Mouse (Mus musculus) midbrain, embryonic 13.5 days (tissue): ENCODE data around the gene Rnf126. TPM values are rescaled to one million over a fixed set of nuclear protein-coding genes. Genes with fewer than 3 reads are reported as not detected.

Source experiments
- ATAC-seq: fragments of 200-750 bp; cut with Nextera tagmentation; 2 replicates; pipeline ENCODE4 v1.8.0; 2017; ENCODE audit warnings: mild to moderate bottlenecking, moderate TSS enrichment, moderate library complexity
- H3K27ac ChIP-seq: fragments of 300-500 bp; sonication (generic); 2 replicates; pipeline ENCODE4 v1.5.1; 2015; ENCODE audit warnings: inconsistent platforms, mild to moderate bottlenecking, moderate library complexity
- H3K27me3 ChIP-seq: fragments of 300-500 bp; sonication (generic); 2 replicates; pipeline ENCODE4 v1.6.1; 2015; ENCODE audit warnings: mild to moderate bottlenecking, inconsistent platforms
- H3K36me3 ChIP-seq: fragments of 300-500 bp; sonication (generic); 2 replicates; pipeline ENCODE4 v1.6.1; 2015; ENCODE audit warnings: mild to moderate bottlenecking, inconsistent platforms
- H3K4me1 ChIP-seq: fragments of 300-500 bp; sonication (generic); replicated peaks from 2 replicates; pipeline ENCODE4 v1.6.1; 2015; ENCODE audit warnings: inconsistent platforms
- H3K4me2 ChIP-seq: fragments of 300-500 bp; sonication (generic); replicated peaks from 2 replicates; pipeline ENCODE4 v1.6.1; 2015; ENCODE audit warnings: moderate library complexity, mild to moderate bottlenecking, inconsistent platforms
- H3K4me3 ChIP-seq: fragments of 300-500 bp; sonication (generic); replicated peaks from 2 replicates; pipeline ENCODE4 v1.5.1; 2015; ENCODE audit warnings: mild to moderate bottlenecking, inconsistent platforms
- H3K9ac ChIP-seq: fragments of 300-500 bp; sonication (generic); replicated peaks from 2 replicates; pipeline ENCODE4 v1.6.1; 2015; ENCODE audit warnings: mild to moderate bottlenecking, inconsistent platforms
- H3K9me3 ChIP-seq: fragments of 300-500 bp; sonication (generic); 2 replicates; pipeline ENCODE4 v1.6.1; 2016; ENCODE audit warnings: mild to moderate bottlenecking, inconsistent platforms
- WGBS: fragments of 180-500 bp; shearing (Covaris S2); methylation state at CpG from one replicate; pipeline ENCODE4 v1.1.7; 2015; 5-methylcytosine and 5-hydroxymethylcytosine counted together
- polyA plus RNA-seq: library from polyadenylated mRNA; unstranded; fragments of >200 nt; fragmentation: Nextera tagmentation; extraction: Ambion mirVana; gene quantifications from 2 replicates; pipeline ENCODE4 v1.2.1, GENCODE M21; 2015

Gene Rnf126
- polyA plus RNA-seq, 1 experiment from 2014 or later = 82.3 TPM

- peaks cover 98% of the 10 kb centered on the region for H3K36me3 ChIP-seq
- no peak for ATAC-seq
- no peak overlapping the region for H3K9ac ChIP-seq
- peaks cover 37% of the 10 kb centered on the region for H3K9me3 ChIP-seq
- 96% methylated on average over 28 of the region's 28 CpGs for WGBS
- H3K27me3 ChIP-seq = peaks cover 21% of the 10 kb centered on the region
- H3K27ac ChIP-seq = no peak overlapping the region
- no peak overlapping the region for H3K4me2 ChIP-seq
- H3K4me3 ChIP-seq = no peak overlapping the region
- H3K4me1 ChIP-seq = peaks cover 5% of the 10 kb centered on the region; the same call in 1 of the 2 replicates
Observed at GRCm38 (mm10) chr10:79739234-79739633, 27.5 kb downstream of the Rnf126 start.

DNA sequence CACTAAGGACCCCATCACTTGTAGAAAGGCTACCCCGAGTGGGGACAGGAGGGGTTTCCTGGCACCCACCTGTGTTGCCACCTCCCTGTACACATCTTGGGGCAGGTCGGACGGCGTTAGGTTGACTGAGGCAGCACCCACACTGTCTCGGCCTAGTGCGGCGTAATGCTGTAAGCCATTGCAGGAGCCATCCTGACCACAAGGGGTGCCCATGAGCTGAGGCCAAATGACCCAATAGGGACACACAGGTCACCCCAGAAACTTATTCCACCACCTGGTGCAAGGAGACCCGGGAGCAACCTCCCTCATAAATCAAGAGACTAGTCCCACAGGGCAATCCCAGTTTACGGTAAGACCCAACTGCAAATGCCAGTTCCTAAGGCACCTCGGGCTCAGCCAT, 28.5 kb downstream of the Rnf126 start:
- Histone ChIP-seq H3K4me1 (peaks cover 5% of the 10 kb centered on the region; the same call in 1 of the 2 replicates), H3K9ac (no peak overlapping the region), H3K36me3 (peaks cover 98% of the 10 kb centered on the region), H3K9me3 (peaks cover 37% of the 10 kb centered on the region), H3K4me3 (no peak overlapping the region), H3K4me2 (no peak overlapping the region), H3K27me3 (peaks cover 21% of the 10 kb centered on the region), H3K27ac (no peak overlapping the region)
- ATAC-seq = no peak
- WGBS = 85% methylated on average over 10 of the region's 10 CpGs

GRCm38 (mm10) chr10:79736706-79737105, 30.0 kb downstream of the Rnf126 start:
- Histone ChIP-seq H3K36me3 (peaks cover 98% of the 10 kb centered on the region), H3K4me3 (no peak overlapping the region), H3K9me3 (peaks cover 40% of the 10 kb centered on the region), H3K27ac (no peak overlapping the region), H3K4me1 (peaks cover 5% of the 10 kb centered on the region; the same call in 1 of the 2 replicates), H3K9ac (no peak overlapping the region), H3K27me3 (peaks cover 21% of the 10 kb centered on the region), H3K4me2 (no peak overlapping the region)
- WGBS = 94% methylated on average over 14 of the region's 14 CpGs
- ATAC-seq = no peak

- Histone ChIP-seq H3K36me3 (peaks cover 94% of the 10 kb centered on the region), H3K9me3 (peaks cover 38% of the 10 kb centered on the region), H3K4me2 (peak overlapping the region; percentile 11; the same call in 1 of the 2 replicates), H3K4me3 (0 out of 2 replicates have a peak overlapping the region, but pooled peaks have one; percentile 1), H3K27ac (no peak overlapping the region), H3K4me1 (peaks cover 5% of the 10 kb centered on the region; the same call in 1 of the 2 replicates), H3K27me3 (peaks cover 21% of the 10 kb centered on the region), H3K9ac (no peak overlapping the region)
- ATAC-seq = no peak; the same call in 1 of the 2 replicates
- 38% methylated on average over 49 of the region's 52 CpGs for WGBS
Observed at GRCm38 (mm10) chr10:79735361-79735760, 31.4 kb downstream of the Rnf126 start.

- no peak overlapping the region for H3K4me2 ChIP-seq
- H3K9me3 ChIP-seq = peaks cover 23% of the 10 kb centered on the region
- H3K27ac ChIP-seq = no peak overlapping the region
- peaks cover 79% of the 10 kb centered on the region for H3K36me3 ChIP-seq
- peaks cover 21% of the 10 kb centered on the region for H3K27me3 ChIP-seq
- no peak overlapping the region for H3K4me3 ChIP-seq
- 96% methylated on average over 15 of the region's 15 CpGs for WGBS
- ATAC-seq = no peak
- H3K4me1 ChIP-seq = peaks cover 5% of the 10 kb centered on the region; the same call in 1 of the 2 replicates
- no peak overlapping the region for H3K9ac ChIP-seq
Observed at GRCm38 (mm10) chr10:79733847-79734246, 32.9 kb downstream of the Rnf126 start.

DNA sequence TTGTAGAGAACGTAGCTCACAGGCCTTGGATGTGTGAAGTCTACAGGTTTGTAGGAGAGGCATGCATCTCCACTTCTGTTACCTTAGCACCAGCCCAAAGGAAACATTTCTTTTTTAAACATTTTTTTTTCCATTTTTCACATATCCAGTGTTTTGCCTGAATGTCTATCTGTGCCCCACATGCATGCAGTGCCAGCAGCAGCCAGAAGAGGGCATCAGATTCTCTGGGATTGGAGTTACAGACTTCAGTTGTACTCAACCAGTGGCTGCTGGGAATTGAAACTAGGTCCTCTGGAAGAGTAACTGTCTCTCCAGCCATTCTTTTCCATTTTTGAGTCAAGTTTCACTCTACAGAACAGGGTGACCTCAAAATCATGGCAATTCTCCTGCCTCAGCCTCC, 34.3 kb downstream of the Rnf126 start:
- peaks cover 11% of the 10 kb centered on the region; the same call in 1 of the 2 replicates for H3K9me3 ChIP-seq
- peaks cover 5% of the 10 kb centered on the region; the same call in 1 of the 2 replicates for H3K4me1 ChIP-seq
- H3K9ac ChIP-seq = no peak overlapping the region
- H3K27me3 ChIP-seq = peaks cover 21% of the 10 kb centered on the region
- no peak overlapping the region for H3K4me3 ChIP-seq
- peaks cover 66% of the 10 kb centered on the region for H3K36me3 ChIP-seq
- ATAC-seq = no peak
- H3K27ac ChIP-seq = no peak overlapping the region
- no peak overlapping the region for H3K4me2 ChIP-seq
- 100% methylated on average over 1 of the region's 1 CpGs for WGBS

DNA sequence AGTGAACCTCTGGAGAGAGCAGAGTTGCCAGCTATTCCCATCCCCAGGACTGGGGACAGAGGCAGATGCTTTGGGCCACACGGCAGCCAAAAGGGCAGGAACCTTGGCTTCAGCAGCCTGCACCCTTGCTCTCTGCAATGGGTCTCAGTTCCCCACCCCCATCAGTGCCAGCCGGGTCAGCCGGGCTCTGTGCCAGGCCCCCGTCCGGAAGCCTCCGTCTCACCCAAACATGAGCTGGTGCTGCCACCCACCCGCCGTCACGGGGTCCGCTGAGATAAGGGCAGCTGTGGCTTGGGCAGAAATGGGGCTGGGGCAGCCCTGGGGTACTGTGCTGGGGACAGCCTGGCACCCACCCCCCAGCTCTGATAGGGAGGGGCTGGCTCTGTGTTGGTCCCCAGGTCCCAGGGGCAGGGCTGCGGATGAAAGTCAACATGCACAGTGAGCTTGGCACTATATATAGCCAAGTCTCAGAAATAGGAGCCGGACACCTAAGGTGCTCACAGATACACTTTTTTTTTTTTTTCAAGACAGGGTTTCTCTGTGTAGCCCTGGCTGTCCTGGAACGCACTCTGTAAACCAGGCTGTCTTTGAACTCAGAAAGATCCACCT, 37.3 kb downstream of the Rnf126 start:
- H3K4me3 ChIP-seq = no peak overlapping the region
- ATAC-seq = no peak

GRCm38 (mm10) chr10:79728323-79729249, 38.2 kb downstream of the Rnf126 start:
- H3K4me2 ChIP-seq = no peak overlapping the region
- H3K27ac ChIP-seq = no peak overlapping the region
- no peaks in the 10 kb centered on the region for H3K4me1 ChIP-seq
- no peak overlapping the region for H3K9ac ChIP-seq
- no peak for ATAC-seq
- H3K4me3 ChIP-seq = no peak overlapping the region
- H3K9me3 ChIP-seq = 0 out of 2 replicates have a peak, but pooled peaks cover 3% of the 10 kb centered on the region
- peaks cover 27% of the 10 kb centered on the region for H3K36me3 ChIP-seq
- H3K27me3 ChIP-seq = no peaks in the 10 kb centered on the region
- 77% methylated on average over 28 of the region's 28 CpGs for WGBS

More for the DNA sequence above, 37.3 kb downstream of the Rnf126 start:
- no peak overlapping the region for H3K4me2 ChIP-seq
- H3K27ac ChIP-seq = no peak overlapping the region
- peaks cover 35% of the 10 kb centered on the region for H3K36me3 ChIP-seq
- H3K4me1 ChIP-seq = no peaks in the 10 kb centered on the region
- 91% methylated on average over 13 of the region's 13 CpGs for WGBS
- H3K9me3 ChIP-seq = 0 out of 2 replicates have a peak, but pooled peaks cover 3% of the 10 kb centered on the region
- no peak overlapping the region for H3K9ac ChIP-seq
- H3K27me3 ChIP-seq = no peaks in the 10 kb centered on the region

DNA sequence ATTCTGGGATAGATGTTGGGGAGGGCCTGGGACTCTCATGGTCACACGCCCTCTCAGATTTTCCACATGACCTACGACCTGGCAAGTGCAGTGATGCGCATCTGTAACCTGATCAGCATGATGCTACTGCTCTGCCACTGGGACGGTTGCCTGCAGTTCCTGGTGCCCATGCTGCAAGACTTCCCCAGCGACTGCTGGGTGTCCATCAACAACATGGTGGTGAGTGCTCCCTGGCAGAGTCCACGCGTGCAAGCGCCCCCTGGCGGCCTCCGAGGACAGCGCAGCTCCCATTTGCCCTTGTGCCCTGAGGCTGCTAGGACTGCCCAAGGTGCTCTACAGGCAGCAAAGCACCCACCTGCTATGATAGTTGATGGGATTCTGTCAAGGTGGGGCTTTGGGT, 40.7 kb downstream of the Rnf126 start:
- Histone ChIP-seq H3K36me3 (peaks cover 5% of the 10 kb centered on the region; the same call in 1 of the 2 replicates), H3K4me1 (no peaks in the 10 kb centered on the region), H3K9ac (no peak overlapping the region), H3K4me2 (no peak overlapping the region), H3K27me3 (no peaks in the 10 kb centered on the region), H3K4me3 (no peak overlapping the region), H3K27ac (no peak overlapping the region), H3K9me3 (no peaks in the 10 kb centered on the region)
- ATAC-seq = no peak
- WGBS = 31% methylated on average over 11 of the region's 11 CpGs

DNA sequence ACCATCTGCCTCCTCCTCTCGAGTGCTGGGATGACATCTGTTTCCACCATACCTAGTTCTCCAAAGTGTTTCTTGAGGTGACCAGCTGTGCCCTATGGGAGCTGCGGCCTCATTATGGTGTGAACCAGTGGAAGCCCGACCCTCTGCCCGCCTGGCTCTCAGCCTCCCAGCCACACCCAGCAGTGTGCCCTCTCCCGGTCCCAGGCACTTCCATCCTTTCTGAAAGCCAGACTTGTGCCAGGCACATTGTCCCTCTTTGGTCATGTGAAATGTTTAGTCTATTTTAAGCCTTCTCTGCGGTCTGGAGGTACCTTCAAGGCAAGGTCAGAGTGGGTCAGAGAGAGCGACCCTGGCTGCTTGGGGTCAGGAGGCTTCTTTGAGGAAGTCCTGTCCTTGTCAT, 43.1 kb downstream of the Rnf126 start:
- no peak overlapping the region for H3K9ac ChIP-seq
- WGBS = 90% methylated on average over 7 of the region's 7 CpGs
- no peaks in the 10 kb centered on the region; the same call in 1 of the 2 replicates for H3K36me3 ChIP-seq
- no peak overlapping the region for H3K4me3 ChIP-seq
- peaks cover 15% of the 10 kb centered on the region for H3K27me3 ChIP-seq
- H3K4me1 ChIP-seq = no peaks in the 10 kb centered on the region
- no peaks in the 10 kb centered on the region for H3K9me3 ChIP-seq
- no peak for ATAC-seq
- no peak overlapping the region for H3K27ac ChIP-seq
- H3K4me2 ChIP-seq = no peak overlapping the region

DNA sequence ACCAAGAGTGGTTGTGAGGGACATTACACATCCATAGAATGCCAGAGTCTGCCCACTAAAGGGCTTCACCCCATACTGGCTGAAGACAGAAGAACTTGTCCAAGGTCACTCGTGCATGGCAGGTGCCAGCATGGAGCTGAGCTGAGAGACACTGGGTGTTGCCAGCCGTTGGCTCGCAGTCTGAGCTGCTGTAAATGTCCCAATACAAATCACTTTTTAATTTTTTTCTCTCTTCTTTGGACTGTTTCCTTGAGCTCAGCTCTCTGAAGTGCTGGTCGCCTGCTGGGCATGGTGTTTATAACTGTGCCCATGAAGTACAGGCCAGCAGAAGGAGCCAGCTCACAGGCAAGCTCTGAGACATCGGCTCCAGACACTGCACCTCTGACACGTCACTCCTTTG, 43.7 kb downstream of the Rnf126 start:
- Histone ChIP-seq H3K27me3 (peaks cover 22% of the 10 kb centered on the region), H3K4me1 (peaks cover 2% of the 10 kb centered on the region; the same call in 1 of the 2 replicates), H3K4me2 (no peak overlapping the region), H3K36me3 (no peaks in the 10 kb centered on the region; the same call in 1 of the 2 replicates), H3K4me3 (no peak overlapping the region), H3K9ac (no peak overlapping the region), H3K27ac (no peak overlapping the region), H3K9me3 (no peaks in the 10 kb centered on the region)
- WGBS = 58% methylated on average over 6 of the region's 6 CpGs
- no peak for ATAC-seq

DNA sequence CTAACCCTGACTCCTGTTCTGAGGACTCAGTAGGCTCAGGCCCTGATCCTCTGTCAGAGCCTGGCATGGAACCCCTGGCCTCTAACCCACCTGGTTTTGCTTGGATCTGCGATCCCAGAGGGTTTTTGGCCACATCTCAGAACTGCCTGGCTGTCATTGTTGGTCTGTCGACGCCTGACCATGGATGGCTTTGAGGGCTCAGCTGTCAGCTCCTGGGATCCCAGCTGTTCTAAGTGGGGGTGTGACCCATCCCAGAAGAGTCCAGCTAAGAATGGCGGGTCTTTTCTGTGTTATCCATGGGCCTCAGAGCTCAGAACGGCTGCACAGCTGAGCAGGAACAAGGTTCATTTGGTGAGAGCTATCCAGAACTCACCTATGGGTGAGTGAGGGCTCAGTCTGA, 45.7 kb downstream of the Rnf126 start:
- Histone ChIP-seq H3K36me3 (no peaks in the 10 kb centered on the region), H3K27me3 (peaks cover 41% of the 10 kb centered on the region), H3K9ac (no peak overlapping the region), H3K4me2 (no peak overlapping the region), H3K4me1 (peaks cover 20% of the 10 kb centered on the region), H3K9me3 (no peaks in the 10 kb centered on the region), H3K4me3 (no peak overlapping the region), H3K27ac (no peak overlapping the region)
- ATAC-seq = no peak
- 69% methylated on average over 5 of the region's 5 CpGs for WGBS
